Mouse (Mus musculus) kidney, embryonic 16.5 days (tissue): ENCODE results near the gene Tomm34. TPM values are rescaled to one million over a fixed set of nuclear protein-coding genes. Genes with fewer than 3 reads are reported as not detected.

Source experiments
- ATAC-seq: fragments of 200-750 bp; cut with Nextera tagmentation; 2 replicates; pipeline ENCODE4 v1.8.0; 2017; ENCODE audit warnings: moderate TSS enrichment; ENCODE audit not compliant: low FRiP score, low TSS enrichment
- H3K27ac ChIP-seq: fragments of 300-500 bp; sonication (generic); 2 replicates; pipeline ENCODE4 v1.5.1; 2014; ENCODE audit warnings: low read length
- H3K27me3 ChIP-seq: fragments of 300-500 bp; sonication (generic); 2 replicates; pipeline ENCODE4 v1.6.1; 2014; ENCODE audit warnings: low read length, control low read depth, mixed read lengths; ENCODE audit not compliant: insufficient read depth
- H3K36me3 ChIP-seq: fragments of 300-500 bp; sonication (generic); 2 replicates; pipeline ENCODE4 v1.6.1; 2014; ENCODE audit warnings: low read length, control low read depth, mixed read lengths; ENCODE audit not compliant: insufficient read depth
- H3K4me1 ChIP-seq: fragments of 300-500 bp; sonication (generic); 2 replicates; pipeline ENCODE4 v1.6.1; 2014; ENCODE audit warnings: low read length, control low read depth, mixed read lengths; ENCODE audit not compliant: insufficient read depth
- H3K4me2 ChIP-seq: fragments of 300-500 bp; sonication (generic); replicated peaks from 2 replicates; pipeline ENCODE4 v1.6.1; 2014; ENCODE audit warnings: low read depth, low read length
- H3K4me3 ChIP-seq: fragments of 300-500 bp; sonication (generic); 2 replicates; pipeline ENCODE4 v1.5.1; 2014; ENCODE audit warnings: mild to moderate bottlenecking, low read length
- H3K9ac ChIP-seq: fragments of 300-500 bp; sonication (generic); replicated peaks from 2 replicates; pipeline ENCODE4 v1.6.1; 2014; ENCODE audit warnings: low read length
- H3K9me3 ChIP-seq: fragments of 300-500 bp; sonication (generic); 2 replicates; pipeline ENCODE4 v1.6.1; 2016; ENCODE audit warnings: low read length, control low read depth
- WGBS: fragments of 180-500 bp; shearing (Covaris S2); extraction: QIAGEN DNeasy Blood & Tissue Kit; methylation state at CpG from one replicate; pipeline ENCODE4 v1.1.7; 2014; 5-methylcytosine and 5-hydroxymethylcytosine counted together
- polyA plus RNA-seq: library from polyadenylated mRNA; unstranded; fragments of >200 nt; fragmentation: Nextera tagmentation; extraction: Ambion mirVana; gene quantifications from 2 replicates; pipeline ENCODE4 v1.2.1, GENCODE M21; 2015

Tomm34 gene
- polyA plus RNA-seq, 1 experiment from 2014 or later, result 66.5 TPM

- H3K27ac ChIP-seq, result peak overlapping the region; percentile 39; the same call in 1 of the 2 replicates
- 77% methylated on average over 8 of the region's 8 CpGs for WGBS
- peaks cover 77% of the 10 kb centered on the region for H3K36me3 ChIP-seq
- ATAC-seq, result peak; percentile 79
- H3K9ac ChIP-seq, result no peak overlapping the region
- H3K4me1 ChIP-seq, result no peaks in the 10 kb centered on the region
- H3K9me3 ChIP-seq, result no peaks in the 10 kb centered on the region
- H3K4me3 ChIP-seq, result no peak overlapping the region
- H3K4me2 ChIP-seq, result no peak overlapping the region
- H3K27me3 ChIP-seq, result no peaks in the 10 kb centered on the region
Observed at GRCm38 (mm10) chr2:164059634-164060235, 11.2 kb downstream of the Tomm34 start.

GRCm38 (mm10) chr2:164054671-164055070 lies 16.3 kb downstream of the Tomm34 start:
- Histone ChIP-seq H3K27ac (no peak overlapping the region), H3K27me3 (no peaks in the 10 kb centered on the region), H3K4me2 (no peak overlapping the region), H3K4me1 (no peaks in the 10 kb centered on the region), H3K9ac (no peak overlapping the region), H3K4me3 (no peak overlapping the region), H3K9me3 (no peaks in the 10 kb centered on the region), H3K36me3 (peaks cover 64% of the 10 kb centered on the region)
- 88% methylated on average over 8 of the region's 8 CpGs for WGBS
- ATAC-seq, result no peak

DNA sequence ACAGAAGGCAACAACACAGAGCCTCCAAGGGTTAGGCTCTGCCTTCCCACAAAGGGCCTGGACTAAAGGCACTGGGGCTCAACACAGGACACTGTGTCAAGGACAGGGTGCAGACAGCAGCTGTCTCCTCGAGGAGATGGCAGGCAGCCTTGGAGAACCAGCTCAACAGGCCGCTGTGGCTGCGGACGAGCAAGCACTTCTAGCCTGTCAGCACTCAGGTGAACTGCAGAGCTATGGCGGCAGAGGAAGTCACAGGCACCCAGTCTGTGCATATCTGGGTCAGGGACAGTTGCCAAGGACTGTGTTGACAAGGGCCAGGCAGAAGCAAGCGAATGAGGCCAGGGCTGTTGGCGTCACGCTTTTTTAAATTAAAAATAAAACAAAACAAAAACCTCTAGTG lies 17.2 kb downstream of the Tomm34 start:
- H3K27ac ChIP-seq, result no peak overlapping the region
- H3K9ac ChIP-seq, result no peak overlapping the region
- peaks cover 56% of the 10 kb centered on the region for H3K36me3 ChIP-seq
- 91% methylated on average over 8 of the region's 8 CpGs for WGBS
- H3K4me2 ChIP-seq, result no peak overlapping the region
- H3K27me3 ChIP-seq, result no peaks in the 10 kb centered on the region
- H3K9me3 ChIP-seq, result no peaks in the 10 kb centered on the region
- no peak for ATAC-seq
- H3K4me1 ChIP-seq, result no peaks in the 10 kb centered on the region
- H3K4me3 ChIP-seq, result no peak overlapping the region

DNA sequence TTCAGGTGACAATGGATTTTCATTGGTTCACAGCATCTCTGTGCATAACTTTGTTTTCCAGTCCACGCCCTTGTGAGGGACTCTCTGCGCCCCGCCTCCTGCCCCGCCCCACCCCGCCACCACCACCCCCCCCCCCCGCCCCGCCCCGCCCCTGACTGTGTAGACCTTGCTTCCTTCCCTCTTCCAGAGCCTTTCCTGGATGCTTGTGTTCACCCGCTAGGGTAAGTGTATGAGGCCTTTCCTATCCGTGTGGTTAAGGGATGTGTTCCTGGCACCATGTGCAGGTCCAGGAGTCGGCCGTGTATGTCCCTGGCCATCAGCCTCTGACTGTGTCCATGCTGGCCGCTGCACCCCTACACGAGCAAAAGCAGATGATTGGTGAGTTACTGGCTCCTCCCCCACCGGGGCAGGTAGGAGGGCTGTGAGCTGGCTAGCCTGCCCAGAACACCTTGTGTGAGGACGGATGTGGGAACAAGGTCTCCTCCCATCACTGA lies 23.7 kb downstream of the Tomm34 start:
- H3K9me3 ChIP-seq, result no peaks in the 10 kb centered on the region
- 0 out of 2 replicates have a peak, but pooled peaks cover 2% of the 10 kb centered on the region for H3K4me1 ChIP-seq
- peak overlapping the region; percentile 37 for H3K4me3 ChIP-seq
- H3K27ac ChIP-seq, result no peak overlapping the region
- H3K9ac ChIP-seq, result no peak overlapping the region
- no peaks in the 10 kb centered on the region for H3K27me3 ChIP-seq
- H3K4me2 ChIP-seq, result peak overlapping the region; percentile 47
- H3K36me3 ChIP-seq, result peaks cover 6% of the 10 kb centered on the region; the same call in 1 of the 2 replicates
- peak; percentile 89 for ATAC-seq
- 5% methylated on average over 9 of the region's 16 CpGs for WGBS

DNA sequence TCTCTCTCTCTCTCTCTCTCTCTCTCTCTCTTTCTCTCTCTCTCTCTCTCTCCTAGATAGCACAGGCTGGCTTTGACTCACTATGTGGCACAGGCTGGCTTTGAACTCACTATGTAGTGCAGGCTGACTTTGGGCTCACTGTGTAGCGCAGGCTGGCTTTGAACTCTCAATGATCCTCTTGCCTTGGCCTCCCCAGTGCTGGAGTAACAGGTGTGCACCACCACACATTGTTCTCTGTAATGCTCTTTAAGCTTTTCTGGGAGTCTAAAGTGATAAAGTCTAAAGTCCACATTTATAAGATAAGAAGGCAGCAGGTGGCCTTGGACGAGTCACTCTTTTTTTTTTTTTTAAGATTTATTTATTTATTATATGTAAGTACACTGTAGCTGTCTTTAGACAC lies 29.4 kb downstream of the Tomm34 start:
- Histone ChIP-seq H3K36me3 (no peaks in the 10 kb centered on the region), H3K4me2 (no peak overlapping the region), H3K27me3 (no peaks in the 10 kb centered on the region), H3K4me1 (no peaks in the 10 kb centered on the region), H3K9me3 (no peaks in the 10 kb centered on the region), H3K27ac (no peak overlapping the region), H3K4me3 (no peak overlapping the region), H3K9ac (no peak overlapping the region)
- no peak for ATAC-seq
- 83% methylated on average over 2 of the region's 2 CpGs for WGBS

GRCm38 (mm10) chr2:164040949-164041348 lies 30.0 kb downstream of the Tomm34 start:
- Histone ChIP-seq H3K27me3 (no peaks in the 10 kb centered on the region), H3K27ac (no peak overlapping the region), H3K9ac (no peak overlapping the region), H3K36me3 (no peaks in the 10 kb centered on the region), H3K4me2 (no peak overlapping the region), H3K4me1 (no peaks in the 10 kb centered on the region), H3K9me3 (no peaks in the 10 kb centered on the region), H3K4me3 (no peak overlapping the region)
- no peak for ATAC-seq
- WGBS, result 80% methylated on average over 6 of the region's 6 CpGs

GRCm38 (mm10) chr2:164038407-164039028 lies 32.5 kb downstream of the Tomm34 start:
- Histone ChIP-seq H3K9me3 (no peaks in the 10 kb centered on the region), H3K27me3 (no peaks in the 10 kb centered on the region), H3K4me1 (no peaks in the 10 kb centered on the region), H3K4me3 (no peak overlapping the region), H3K9ac (no peak overlapping the region), H3K4me2 (no peak overlapping the region), H3K36me3 (no peaks in the 10 kb centered on the region), H3K27ac (no peak overlapping the region)
- WGBS, result 94% methylated on average over 1 of the region's 1 CpGs
- ATAC-seq, result no peak; the same call in 1 of the 2 replicates

- Histone ChIP-seq H3K4me3 (no peak overlapping the region), H3K4me2 (no peak overlapping the region), H3K27ac (no peak overlapping the region), H3K4me1 (no peaks in the 10 kb centered on the region), H3K9ac (no peak overlapping the region), H3K36me3 (no peaks in the 10 kb centered on the region), H3K9me3 (no peaks in the 10 kb centered on the region; the same call in 1 of the 2 replicates), H3K27me3 (no peaks in the 10 kb centered on the region)
- peak; percentile 69 for ATAC-seq
- 45% methylated on average over 10 of the region's 10 CpGs for WGBS
Observed at GRCm38 (mm10) chr2:164036520-164037019, 34.4 kb downstream of the Tomm34 start.

DNA sequence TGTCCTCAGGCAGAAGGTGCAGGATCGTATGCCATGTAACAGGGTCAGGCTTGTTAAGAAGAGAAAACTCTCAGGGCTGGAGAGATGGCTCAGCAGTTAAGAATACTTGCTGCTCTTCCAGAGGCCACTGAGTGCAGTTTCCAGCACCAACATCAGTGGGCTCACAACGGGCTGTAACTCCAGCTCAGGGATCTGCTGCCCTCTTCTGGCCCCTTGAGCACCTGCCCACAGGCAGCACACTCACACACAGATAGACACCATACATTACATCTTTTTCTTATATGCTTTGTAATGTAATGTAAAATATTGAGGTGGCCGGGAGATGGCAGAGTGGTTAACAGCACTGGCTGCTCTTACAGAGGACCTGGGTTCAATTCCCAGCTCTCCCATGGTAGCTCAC lies 38.0 kb downstream of the Tomm34 start:
- WGBS, result 93% methylated on average over 3 of the region's 3 CpGs
- no peak for ATAC-seq
- Histone ChIP-seq H3K9ac (no peak overlapping the region), H3K4me3 (no peak overlapping the region), H3K27ac (no peak overlapping the region), H3K4me1 (no peaks in the 10 kb centered on the region), H3K4me2 (no peak overlapping the region), H3K9me3 (no peaks in the 10 kb centered on the region; the same call in 1 of the 2 replicates), H3K36me3 (no peaks in the 10 kb centered on the region), H3K27me3 (no peaks in the 10 kb centered on the region)

- no peak for ATAC-seq
- Histone ChIP-seq H3K36me3 (no peaks in the 10 kb centered on the region), H3K4me2 (no peak overlapping the region), H3K9me3 (no peaks in the 10 kb centered on the region; the same call in 1 of the 2 replicates), H3K4me3 (no peak overlapping the region), H3K9ac (no peak overlapping the region), H3K27me3 (no peaks in the 10 kb centered on the region), H3K27ac (no peak overlapping the region), H3K4me1 (no peaks in the 10 kb centered on the region)
- 70% methylated on average over 10 of the region's 10 CpGs for WGBS
Observed at GRCm38 (mm10) chr2:164031147-164031546, 39.8 kb downstream of the Tomm34 start.
